Mouse (Mus musculus) retina, embryonic 14.5 days (tissue): Measurements from ENCODE around the gene Ska2.

ENCODE experiments used
- DNase-seq: peaks from one replicate; pipeline ENCODE4 v3.0.0-alpha.2; 2015; ENCODE audit warnings: low spot score

Ska2 gene

GRCm38 (mm10) chr11:87173625-87174024 is 64.6 kb downstream of the Ska2 start:
- DNase-seq = no peak
